Mouse (Mus musculus) liver, adult 2 months (tissue): ENCODE results near the gene Kat5. TPM values are rescaled to one million over a fixed set of nuclear protein-coding genes. Genes with fewer than 3 reads are reported as not detected.
A peak's percentile ranks its signal among the peaks of the same experiment; 100 is the strongest.

Experiments
- DNase-seq: peaks from one replicate; pipeline ENCODE4 v3.0.0-alpha.2; 2011; ENCODE audit warnings: low read depth, low spot score; ENCODE audit errors: extremely low read depth
- H3K27ac ChIP-seq: fragments of 200-500 bp; replicated peaks from 2 replicates; pipeline ENCODE4 v1.5.1; 2012; ENCODE audit warnings: low read depth, mild to moderate bottlenecking, control low read depth, inconsistent platforms, low read length; ENCODE audit not compliant: insufficient read depth
- H3K27me3 ChIP-seq: fragments of 200-500 bp; 2 replicates; pipeline ENCODE4 v1.6.1; 2012; ENCODE audit warnings: mild to moderate bottlenecking, moderate library complexity, low read length, inconsistent platforms; ENCODE audit not compliant: control insufficient read depth, insufficient read depth
- H3K36me3 ChIP-seq: fragments of 200-500 bp; 2 replicates; pipeline ENCODE4 v1.6.1; 2012; ENCODE audit warnings: low read length, inconsistent platforms; ENCODE audit not compliant: control insufficient read depth, insufficient read depth
- H3K4me1 ChIP-seq: fragments of 200-500 bp; 2 replicates; pipeline ENCODE4 v1.6.1; 2011; ENCODE audit warnings: low read length; ENCODE audit not compliant: control insufficient read depth, insufficient read depth
- H3K4me3 ChIP-seq: fragments of 200-500 bp; 2 replicates; pipeline ENCODE4 v1.5.1; 2011; ENCODE audit warnings: low read depth, mild to moderate bottlenecking, control low read depth, low read length, moderate library complexity; ENCODE audit not compliant: insufficient read depth
- H3K79me2 ChIP-seq: fragments of 200-500 bp; 2 replicates; pipeline ENCODE4 v1.6.1; 2012; ENCODE audit warnings: inconsistent platforms, mild to moderate bottlenecking, low read length, moderate library complexity; ENCODE audit not compliant: control insufficient read depth, insufficient read depth
- H3K9ac ChIP-seq: fragments of 200-500 bp; 2 replicates; pipeline ENCODE4 v1.6.1; 2012; ENCODE audit warnings: low read depth, mild to moderate bottlenecking, control low read depth, inconsistent platforms, low read length
- CTCF ChIP-seq: fragments of 200-500 bp; IDR thresholded peaks from 2 replicates; pipeline ENCODE4 v1.5.1; 2011; ENCODE audit warnings: low read depth, low read length, control low read depth
- POLR2A ChIP-seq: fragments of 200-500 bp; IDR thresholded peaks from 2 replicates; pipeline ENCODE4 v1.6.1; 2011; ENCODE audit warnings: low read length, control low read depth; ENCODE audit not compliant: insufficient read depth; ENCODE audit errors: extremely low read depth
- WGBS: fragments of 180-500 bp; shearing (Covaris S2); methylation state at CpG from one replicate; pipeline ENCODE4 v1.1.7; 2018; 5-methylcytosine and 5-hydroxymethylcytosine counted together
- polyA plus RNA-seq: library from polyadenylated mRNA; depleted of rRNA; stranded (reverse); fragments of >200 nt; gene quantifications from 2 replicates; pipeline ENCODE4 v1.2.3, GENCODE M21; 2012
- total RNA-seq: library from RNA; depleted of rRNA; stranded (reverse); fragments of >200 nt; gene quantifications from 2 replicates; pipeline ENCODE4 v1.2.3, GENCODE M21; 2014

Gene Kat5
- total and polyA plus RNA-seq, 2 experiments: 15.9 to 23.0 TPM

- Histone ChIP-seq H3K79me2 (no peaks in the 10 kb centered on the region), H3K4me3 (no peak overlapping the region), H3K36me3 (no peaks in the 10 kb centered on the region), H3K27ac (no peak overlapping the region), H3K4me1 (no peaks in the 10 kb centered on the region), H3K9ac (no peak overlapping the region), H3K27me3 (no peaks in the 10 kb centered on the region)
- TF ChIP-seq POLR2A: no peak
- no peak for TF ChIP-seq CTCF
- 56% methylated on average over 1 of the region's 1 CpGs for WGBS
- peak; percentile 53 for DNase-seq
Observed at GRCm38 (mm10) chr19:5575336-5575735, 34.7 kb downstream of the Kat5 start.

- H3K27ac ChIP-seq: peak overlapping the region; percentile 15
- TF ChIP-seq CTCF (no peak), POLR2A (no peak)
- H3K4me1 ChIP-seq: 0 out of 2 replicates have a peak, but pooled peaks cover 1% of the 10 kb centered on the region
- H3K4me3 ChIP-seq: no peak overlapping the region
- H3K36me3 ChIP-seq: no peaks in the 10 kb centered on the region
- no peak overlapping the region for H3K9ac ChIP-seq
- peak; percentile 45 for DNase-seq
- H3K27me3 ChIP-seq: no peaks in the 10 kb centered on the region
- 75% methylated on average over 19 of the region's 19 CpGs for WGBS
- H3K79me2 ChIP-seq: peaks cover 9% of the 10 kb centered on the region; the same call in 1 of the 2 replicates
Observed at GRCm38 (mm10) chr19:5572331-5573125, 37.5 kb downstream of the Kat5 start.

GRCm38 (mm10) chr19:5571831-5572230 lies 38.2 kb downstream of the Kat5 start:
- WGBS: 71% methylated on average over 5 of the region's 5 CpGs
- no peaks in the 10 kb centered on the region for H3K36me3 ChIP-seq
- no peak overlapping the region for H3K4me3 ChIP-seq
- H3K9ac ChIP-seq: no peak overlapping the region
- DNase-seq: peak; percentile 34
- peak overlapping the region; percentile 15 for H3K27ac ChIP-seq
- TF ChIP-seq POLR2A (no peak), CTCF (no peak)
- peaks cover 9% of the 10 kb centered on the region; the same call in 1 of the 2 replicates for H3K79me2 ChIP-seq
- H3K27me3 ChIP-seq: no peaks in the 10 kb centered on the region
- 0 out of 2 replicates have a peak, but pooled peaks cover 3% of the 10 kb centered on the region for H3K4me1 ChIP-seq

GRCm38 (mm10) chr19:5570353-5571246 lies 39.4 kb downstream of the Kat5 start:
- H3K9ac ChIP-seq: no peak overlapping the region
- no peaks in the 10 kb centered on the region for H3K27me3 ChIP-seq
- no peak overlapping the region for H3K4me3 ChIP-seq
- H3K79me2 ChIP-seq: peaks cover 9% of the 10 kb centered on the region; the same call in 1 of the 2 replicates
- 0 out of 2 replicates have a peak, but pooled peaks cover 4% of the 10 kb centered on the region for H3K4me1 ChIP-seq
- DNase-seq: no peak
- 94% methylated on average over 32 of the region's 32 CpGs for WGBS
- TF ChIP-seq CTCF (no peak), POLR2A (no peak)
- no peaks in the 10 kb centered on the region for H3K36me3 ChIP-seq
- H3K27ac ChIP-seq: no peak overlapping the region

GRCm38 (mm10) chr19:5569521-5569920 lies 40.5 kb downstream of the Kat5 start:
- Histone ChIP-seq H3K36me3 (no peaks in the 10 kb centered on the region), H3K27ac (no peak overlapping the region), H3K9ac (no peak overlapping the region), H3K4me3 (no peak overlapping the region), H3K79me2 (peaks cover 9% of the 10 kb centered on the region; the same call in 1 of the 2 replicates), H3K4me1 (0 out of 2 replicates have a peak, but pooled peaks cover 4% of the 10 kb centered on the region), H3K27me3 (no peaks in the 10 kb centered on the region)
- no peak for DNase-seq
- TF ChIP-seq POLR2A (no peak), CTCF (no peak)
- 93% methylated on average over 10 of the region's 10 CpGs for WGBS
